Mouse (Mus musculus): Measurements from ENCODE around the gene Prg3.

Gene Prg3

GRCm38 (mm10) chr2:84987930-84988329 is at the start of gene Prg3:
Gene Prg3, plus strand, starts transcription at chr2:84988215.
- no peak for DNase-seq (ENCODE audit: low spot score)

GRCm38 (mm10) chr2:84938249-84938946 is 49.6 kb upstream of the Prg3 start:
- DNase-seq (ENCODE audit: low spot score) = no peak

- no peak for DNase-seq (ENCODE audit: low spot score)
Observed at GRCm38 (mm10) chr2:84939306-84939705, 48.7 kb upstream of the Prg3 start.

- no peak for DNase-seq (ENCODE audit: low spot score)
Observed at GRCm38 (mm10) chr2:84939711-84940110, 48.3 kb upstream of the Prg3 start.

- no peak for DNase-seq (ENCODE audit: low spot score)
Observed at GRCm38 (mm10) chr2:84941332-84941731, 46.7 kb upstream of the Prg3 start.

- no peak for DNase-seq (ENCODE audit: low spot score)
Observed at GRCm38 (mm10) chr2:84941795-84942194, 46.2 kb upstream of the Prg3 start.

DNA sequence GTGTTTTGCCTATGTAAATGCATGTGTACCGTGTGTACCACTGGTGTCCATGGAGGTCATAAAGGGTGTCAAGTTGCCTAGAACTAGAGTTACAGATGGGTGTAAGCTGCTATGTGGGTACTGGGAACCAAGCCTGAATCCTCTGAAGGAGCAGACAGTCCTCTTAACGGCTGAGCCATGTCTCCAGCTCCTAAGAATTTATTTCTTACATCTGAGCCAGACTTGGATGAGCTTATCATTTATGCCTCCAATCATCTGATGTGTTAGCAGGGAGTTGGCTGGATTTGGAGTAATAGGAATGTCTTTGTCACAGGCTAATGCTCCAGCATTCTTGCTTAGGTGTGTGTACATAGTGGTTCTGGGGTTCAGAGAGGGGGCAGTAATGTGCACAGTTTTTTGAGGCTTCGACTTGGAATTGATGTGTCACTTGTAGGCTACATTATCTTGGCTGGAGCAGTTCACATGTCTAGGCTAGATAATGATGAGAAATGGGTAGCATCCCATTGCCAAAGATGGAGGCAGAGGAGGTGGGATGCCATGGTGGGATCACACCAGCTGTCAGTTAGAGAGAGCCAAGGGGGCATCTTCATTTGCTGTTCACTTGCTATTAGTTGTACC is 40.8 kb upstream of the Prg3 start:
- no peak for DNase-seq (ENCODE audit: low spot score)

DNA sequence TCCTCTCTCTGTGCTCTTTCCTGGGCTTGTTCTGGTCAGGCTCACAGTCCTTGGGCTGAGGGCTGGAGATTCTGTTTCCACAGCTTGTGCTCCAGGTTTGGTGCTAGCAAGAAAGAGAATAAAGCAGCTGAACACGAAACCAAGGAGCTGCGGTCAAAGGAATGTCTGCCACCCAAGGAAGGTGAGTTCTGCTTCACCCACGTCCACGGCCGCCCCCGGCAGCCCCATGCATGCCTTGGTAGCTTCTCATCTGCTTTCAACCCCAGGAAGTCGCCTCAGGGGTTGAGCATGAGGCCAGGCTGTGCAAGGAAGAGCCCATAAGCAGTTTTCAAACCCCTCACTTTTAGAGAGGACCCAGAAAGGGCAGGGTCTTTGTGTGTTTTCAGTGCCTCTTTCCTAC is 39.8 kb upstream of the Prg3 start:
- DNase-seq (ENCODE audit: low spot score) = no peak

- no peak for DNase-seq (ENCODE audit: low spot score)
Observed at GRCm38 (mm10) chr2:84948721-84949120, 39.3 kb upstream of the Prg3 start.

- DNase-seq (ENCODE audit: low spot score) = no peak
Observed at GRCm38 (mm10) chr2:84951027-84951426, 37.0 kb upstream of the Prg3 start.

DNA sequence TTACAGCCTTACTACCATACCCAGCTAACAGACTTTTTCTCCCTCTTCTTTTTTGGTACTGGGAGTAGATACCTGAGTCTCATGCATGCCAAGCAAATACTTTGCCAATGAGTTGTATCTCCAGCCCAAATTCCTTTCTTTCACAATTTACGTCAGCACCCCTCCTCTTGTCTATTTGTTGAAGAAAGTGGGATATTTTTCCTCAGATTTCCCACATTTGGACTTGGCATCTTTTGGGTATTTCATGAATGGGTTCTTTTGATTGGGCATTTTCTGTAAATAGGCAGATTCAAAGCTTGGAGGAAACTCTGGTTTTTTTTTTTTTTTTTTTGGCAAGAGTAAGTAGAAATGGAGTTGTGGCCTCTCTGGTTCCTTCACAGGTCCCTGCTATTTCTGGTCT is 35.8 kb upstream of the Prg3 start:
- no peak for DNase-seq (ENCODE audit: low spot score)

- DNase-seq (ENCODE audit: low spot score) = no peak
Observed at GRCm38 (mm10) chr2:84952693-84953092, 35.3 kb upstream of the Prg3 start.

DNA sequence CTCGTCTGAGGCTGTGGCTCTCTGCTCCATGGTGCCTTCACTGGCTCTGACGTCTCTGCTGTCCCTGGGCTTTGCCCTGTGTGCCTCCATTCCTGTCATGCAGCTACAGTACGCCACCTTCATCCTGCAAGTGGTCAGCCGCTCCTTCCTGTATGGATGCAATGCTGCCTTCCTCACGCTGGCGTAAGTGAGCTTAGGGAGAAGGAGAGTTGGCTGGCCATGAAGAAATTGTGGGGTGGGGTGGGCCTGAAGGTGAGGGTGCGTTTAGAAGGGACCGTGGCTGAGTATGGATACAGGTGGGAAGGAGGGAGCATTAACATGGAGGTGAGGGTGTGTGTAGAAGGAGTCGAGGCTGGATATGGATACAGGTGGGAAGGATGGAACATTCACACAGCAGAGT is 32.6 kb upstream of the Prg3 start:
- no peak for DNase-seq (ENCODE audit: low spot score)

GRCm38 (mm10) chr2:84956274-84956673 is 31.7 kb upstream of the Prg3 start:
- DNase-seq (ENCODE audit: low spot score) = peak; percentile 55

DNA sequence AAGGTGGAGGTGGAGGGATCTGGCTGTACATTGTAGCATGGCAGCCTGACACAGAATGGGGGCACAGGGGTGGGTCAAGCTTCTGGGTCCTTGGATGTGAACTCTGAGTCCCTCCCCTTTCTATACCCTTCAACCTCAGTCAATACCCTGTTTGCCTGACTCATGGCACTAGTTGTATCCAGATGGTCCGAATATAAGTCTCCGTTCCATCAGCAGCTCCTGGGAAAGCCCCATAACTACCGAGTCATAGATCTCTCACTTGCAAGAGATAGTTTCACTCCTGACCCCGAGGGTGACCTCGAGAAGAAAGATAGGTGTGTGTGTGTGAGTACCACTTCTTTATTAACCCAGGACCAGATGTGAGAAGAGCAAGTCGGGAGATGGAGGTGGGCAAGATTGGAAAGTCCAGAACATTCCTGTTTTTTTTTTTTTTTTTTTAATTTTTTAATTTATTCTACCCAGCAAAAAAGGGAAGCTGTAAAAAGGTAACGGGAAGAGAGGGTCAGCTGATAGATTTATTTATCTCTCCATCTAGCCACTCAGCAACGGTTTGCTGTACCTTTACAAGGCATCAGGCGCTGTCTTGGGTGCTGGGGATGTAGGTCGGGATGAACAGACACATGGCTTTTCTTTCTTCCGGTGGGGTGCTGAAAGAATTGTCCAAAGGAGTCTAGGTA is 29.3 kb upstream of the Prg3 start:
- DNase-seq (ENCODE audit: low spot score) = no peak

DNA sequence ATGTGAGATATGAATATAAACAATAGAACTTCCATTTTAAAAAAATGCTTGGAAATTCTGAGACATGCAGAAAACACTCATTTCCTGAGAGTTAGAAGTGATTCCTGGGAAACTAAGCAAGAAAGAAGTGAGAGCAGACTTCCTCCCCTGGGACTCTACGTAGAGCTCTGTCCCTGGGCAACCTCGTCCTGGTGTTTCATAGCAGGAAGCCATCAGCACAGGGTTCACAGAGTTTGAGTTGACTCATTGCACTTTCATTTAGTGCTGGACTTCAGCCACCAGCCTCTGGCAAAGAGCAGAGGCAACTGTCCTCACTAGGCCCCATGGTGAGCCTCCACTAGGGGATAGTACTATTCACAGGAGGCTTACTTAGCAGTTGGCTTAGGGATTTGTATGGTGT is 26.7 kb upstream of the Prg3 start:
- peak; percentile 29 for DNase-seq (ENCODE audit: low spot score)

GRCm38 (mm10) chr2:84961901-84962300 is 26.1 kb upstream of the Prg3 start:
- DNase-seq (ENCODE audit: low spot score) = no peak

DNA sequence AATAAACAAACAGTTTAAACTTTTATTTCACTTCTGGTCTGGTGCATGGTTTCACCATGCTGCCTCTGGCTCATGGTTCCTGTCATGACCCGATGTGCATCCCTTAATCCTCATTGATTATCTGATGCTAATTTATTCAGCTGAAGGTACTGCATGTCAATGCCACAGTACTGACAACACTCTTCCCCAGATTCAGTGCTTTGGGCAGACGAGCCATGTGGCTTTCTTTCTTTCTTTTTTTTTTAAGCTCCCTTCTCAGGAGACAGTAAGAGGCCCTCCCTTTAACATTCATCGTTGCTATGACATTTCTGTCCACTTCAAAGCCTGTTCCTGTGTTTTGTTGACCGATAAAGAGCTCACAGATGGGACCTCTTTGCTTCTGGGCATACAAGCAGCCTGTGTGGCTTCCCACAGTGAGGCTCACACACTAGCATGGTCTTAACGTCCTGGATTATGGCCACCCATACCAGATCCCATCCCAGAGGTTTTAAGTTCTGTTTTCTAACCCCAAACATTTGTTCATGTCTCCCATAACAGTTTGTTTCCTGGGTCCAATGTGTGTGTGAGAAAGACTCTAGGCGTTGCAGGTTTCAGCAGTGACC is 25.0 kb upstream of the Prg3 start:
- no peak for DNase-seq (ENCODE audit: low spot score)

DNA sequence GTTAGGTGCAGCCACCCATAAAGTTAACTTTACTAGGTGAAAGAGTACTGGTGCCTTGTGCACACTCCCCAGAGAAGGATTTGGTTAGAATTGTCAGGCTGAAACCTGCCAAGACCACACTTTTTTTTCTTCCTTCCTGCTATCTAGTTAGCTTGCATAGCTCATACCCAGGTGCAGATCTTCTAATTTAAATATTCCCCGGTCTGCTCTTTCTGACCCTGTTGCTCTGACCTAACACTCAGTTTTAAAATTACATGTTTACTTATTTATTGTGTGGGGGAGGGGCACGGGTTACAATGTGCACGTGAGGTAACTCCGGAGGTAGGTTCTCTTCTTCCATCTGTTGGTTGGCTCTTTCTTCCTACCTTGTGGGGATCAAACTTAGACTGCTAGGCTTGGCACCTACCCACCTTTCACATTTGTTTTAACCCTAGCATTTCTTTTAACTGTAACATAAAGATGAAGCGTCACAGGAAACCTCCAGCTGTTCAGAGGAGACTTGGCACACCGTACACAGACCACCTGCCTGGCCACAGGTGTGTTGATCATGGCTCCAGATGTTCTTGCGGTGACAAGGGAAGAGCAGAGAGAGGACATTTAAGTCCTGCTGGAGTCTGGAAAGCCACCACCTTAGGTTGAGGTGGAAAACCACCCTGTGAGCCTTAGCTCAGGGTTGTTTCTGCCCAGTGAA is 23.8 kb upstream of the Prg3 start:
- no peak for DNase-seq (ENCODE audit: low spot score)

DNA sequence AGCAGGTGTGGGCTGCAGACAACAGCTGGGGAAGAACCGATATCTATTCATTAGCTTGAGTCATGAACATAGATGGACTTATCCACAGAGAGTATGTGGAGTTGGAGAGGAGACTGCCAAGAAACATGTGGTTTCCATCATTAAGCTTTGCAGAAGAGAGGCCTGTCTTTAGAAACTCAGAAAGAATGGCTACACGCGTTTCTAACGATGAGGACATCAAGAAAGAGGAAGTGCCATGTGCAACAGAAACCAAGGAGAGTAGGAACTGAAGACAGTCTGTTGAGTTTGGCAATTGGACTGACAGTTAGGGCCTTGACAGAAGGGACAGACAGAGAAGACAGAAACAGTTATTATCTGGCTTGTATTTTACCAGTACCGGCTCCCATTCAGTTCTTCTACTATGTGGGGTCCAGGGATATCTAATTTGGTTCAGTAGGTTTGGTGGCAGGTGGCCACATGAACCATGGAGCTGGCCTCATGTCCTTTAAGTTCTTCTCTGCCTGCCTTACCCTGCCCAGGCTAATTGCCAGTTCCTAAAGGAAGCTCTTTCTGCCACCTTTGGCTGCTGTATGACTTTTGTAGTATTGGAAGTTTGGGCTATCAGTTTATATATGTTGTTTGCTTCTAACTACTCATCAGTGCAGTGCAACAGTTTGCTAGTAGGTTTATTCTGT is 20.6 kb upstream of the Prg3 start:
- DNase-seq (ENCODE audit: low spot score) = no peak

DNA sequence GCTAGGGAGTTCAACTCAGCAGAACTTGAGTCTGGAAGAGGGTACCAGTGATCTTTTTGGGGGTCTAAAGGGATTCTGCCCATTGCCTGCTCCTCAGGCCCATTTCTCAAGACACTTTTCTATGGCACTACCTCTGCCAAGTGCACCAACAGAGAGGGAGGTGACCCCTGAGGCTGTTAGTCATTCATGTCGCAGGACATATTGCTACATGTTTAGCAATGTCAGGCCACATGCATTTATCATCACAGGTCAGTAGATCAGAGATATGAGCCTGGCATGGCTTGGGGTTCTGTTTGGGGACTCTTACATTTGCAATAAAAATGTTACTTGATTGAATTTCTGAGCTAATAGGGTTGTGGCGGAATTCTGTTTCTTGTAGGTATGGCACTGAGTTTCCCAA is 12.4 kb upstream of the Prg3 start:
- DNase-seq (ENCODE audit: low spot score) = no peak

- no peak for DNase-seq (ENCODE audit: low spot score)
Observed at GRCm38 (mm10) chr2:84980188-84980587, 7.8 kb upstream of the Prg3 start, which contains the start of gene Prg2. Gene Prg2, plus strand, starts transcription at chr2:84980461.
